Mouse (Mus musculus) lung, postnatal 0 days (tissue): ENCODE data around the gene Foxk1.

ENCODE experiments used
- CTCF ChIP-seq: IDR thresholded peaks from 2 replicates; pipeline ENCODE4 v1.5.1; 2016; ENCODE audit warnings: antibody characterized with exemption, mild to moderate bottlenecking
- EP300 ChIP-seq: IDR thresholded peaks from 2 replicates; pipeline ENCODE4 v1.6.1; 2016; ENCODE audit warnings: antibody characterized with exemption, mild to moderate bottlenecking, control low read depth

- peak; percentile 80 for TF ChIP-seq CTCF
- TF ChIP-seq EP300: no peak
Observed at GRCm38 (mm10) chr5:142505695-142506423, 104.6 kb downstream of the Foxk1 start.
